Mouse (Mus musculus) midbrain, embryonic 13.5 days (tissue): ENCODE measurements around the gene Usp18. TPM values are rescaled to one million over a fixed set of nuclear protein-coding genes. Genes with fewer than 3 reads are reported as not detected.

ENCODE experiments used
- ATAC-seq: fragments of 200-750 bp; cut with Nextera tagmentation; 2 replicates; pipeline ENCODE4 v1.8.0; 2017; ENCODE audit warnings: mild to moderate bottlenecking, moderate TSS enrichment, moderate library complexity
- H3K27ac ChIP-seq: fragments of 300-500 bp; sonication (generic); 2 replicates; pipeline ENCODE4 v1.5.1; 2015; ENCODE audit warnings: inconsistent platforms, mild to moderate bottlenecking, moderate library complexity
- H3K27me3 ChIP-seq: fragments of 300-500 bp; sonication (generic); 2 replicates; pipeline ENCODE4 v1.6.1; 2015; ENCODE audit warnings: mild to moderate bottlenecking, inconsistent platforms
- H3K36me3 ChIP-seq: fragments of 300-500 bp; sonication (generic); 2 replicates; pipeline ENCODE4 v1.6.1; 2015; ENCODE audit warnings: mild to moderate bottlenecking, inconsistent platforms
- H3K4me1 ChIP-seq: fragments of 300-500 bp; sonication (generic); replicated peaks from 2 replicates; pipeline ENCODE4 v1.6.1; 2015; ENCODE audit warnings: inconsistent platforms
- H3K4me2 ChIP-seq: fragments of 300-500 bp; sonication (generic); replicated peaks from 2 replicates; pipeline ENCODE4 v1.6.1; 2015; ENCODE audit warnings: moderate library complexity, mild to moderate bottlenecking, inconsistent platforms
- H3K4me3 ChIP-seq: fragments of 300-500 bp; sonication (generic); replicated peaks from 2 replicates; pipeline ENCODE4 v1.5.1; 2015; ENCODE audit warnings: mild to moderate bottlenecking, inconsistent platforms
- H3K9ac ChIP-seq: fragments of 300-500 bp; sonication (generic); replicated peaks from 2 replicates; pipeline ENCODE4 v1.6.1; 2015; ENCODE audit warnings: mild to moderate bottlenecking, inconsistent platforms
- H3K9me3 ChIP-seq: fragments of 300-500 bp; sonication (generic); 2 replicates; pipeline ENCODE4 v1.6.1; 2016; ENCODE audit warnings: mild to moderate bottlenecking, inconsistent platforms
- WGBS: fragments of 180-500 bp; shearing (Covaris S2); methylation state at CpG from one replicate; pipeline ENCODE4 v1.1.7; 2015; 5-methylcytosine and 5-hydroxymethylcytosine counted together
- polyA plus RNA-seq: library from polyadenylated mRNA; unstranded; fragments of >200 nt; fragmentation: Nextera tagmentation; extraction: Ambion mirVana; gene quantifications from 2 replicates; pipeline ENCODE4 v1.2.1, GENCODE M21; 2015

The Usp18 gene
- polyA plus RNA-seq, 1 experiment from 2014 or later: 0.89 TPM

DNA sequence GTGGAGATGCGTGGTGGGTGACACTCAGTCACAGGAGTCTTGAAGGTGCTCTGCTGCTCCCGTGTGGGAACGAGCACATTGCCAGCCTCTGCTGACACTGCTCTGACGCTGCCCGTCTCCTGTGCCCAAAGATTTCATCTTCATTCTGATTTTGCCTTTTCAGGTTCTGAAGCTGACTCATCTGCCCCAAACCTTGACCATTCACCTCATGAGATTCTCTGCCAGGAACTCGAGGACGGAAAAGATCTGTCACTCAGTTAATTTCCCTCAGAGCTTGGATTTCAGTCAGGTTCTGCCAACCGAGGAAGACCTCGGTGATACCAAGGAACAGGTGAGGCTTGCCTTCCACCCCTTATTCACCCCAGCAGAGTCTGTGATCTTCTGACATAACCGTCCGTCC lies 16.8 kb downstream of the Usp18 start:
- no peak for ATAC-seq

GRCm38 (mm10) chr6:121270156-121270555 lies 24.4 kb downstream of the Usp18 start:
- 0 out of 2 replicates have a peak, but pooled peaks cover 4% of the 10 kb centered on the region for H3K27me3 ChIP-seq
- H3K36me3 ChIP-seq: no peaks in the 10 kb centered on the region
- WGBS: 85% methylated on average over 6 of the region's 6 CpGs
- H3K4me2 ChIP-seq: no peak overlapping the region
- no peak overlapping the region for H3K27ac ChIP-seq
- no peak overlapping the region for H3K4me3 ChIP-seq
- H3K9me3 ChIP-seq: no peaks in the 10 kb centered on the region
- no peak overlapping the region for H3K9ac ChIP-seq
- ATAC-seq: no peak
- H3K4me1 ChIP-seq: no peaks in the 10 kb centered on the region

More for the DNA sequence above, 16.8 kb downstream of the Usp18 start:
- Histone ChIP-seq H3K4me1 (no peaks in the 10 kb centered on the region), H3K4me2 (no peak overlapping the region), H3K27ac (no peak overlapping the region), H3K9me3 (no peaks in the 10 kb centered on the region), H3K36me3 (no peaks in the 10 kb centered on the region), H3K4me3 (no peak overlapping the region), H3K27me3 (no peaks in the 10 kb centered on the region), H3K9ac (no peak overlapping the region)
- 91% methylated on average over 11 of the region's 11 CpGs for WGBS

- no peak overlapping the region for H3K27ac ChIP-seq
- H3K4me1 ChIP-seq: no peaks in the 10 kb centered on the region
- H3K27me3 ChIP-seq: peaks cover 4% of the 10 kb centered on the region; the same call in 1 of the 2 replicates
- H3K4me2 ChIP-seq: peak overlapping the region; percentile 58; the same call in 1 of the 2 replicates
- ATAC-seq: peak; percentile 44
- no peaks in the 10 kb centered on the region for H3K9me3 ChIP-seq
- H3K9ac ChIP-seq: no peak overlapping the region
- no peaks in the 10 kb centered on the region for H3K36me3 ChIP-seq
- WGBS: 13% methylated on average over 4 of the region's 4 CpGs
- no peak overlapping the region for H3K4me3 ChIP-seq
These were observed 26.0 kb downstream of the Usp18 start for GRCm38 (mm10) chr6:121271707-121272074.

- WGBS: 15% methylated on average over 17 of the region's 17 CpGs
- Histone ChIP-seq H3K9ac (peak overlapping the region; percentile 49; the same call in 1 of the 2 replicates), H3K36me3 (no peaks in the 10 kb centered on the region), H3K27ac (peak overlapping the region; percentile 64), H3K27me3 (peaks cover 4% of the 10 kb centered on the region; the same call in 1 of the 2 replicates), H3K4me3 (peak overlapping the region; percentile 38), H3K4me1 (no peaks in the 10 kb centered on the region), H3K9me3 (no peaks in the 10 kb centered on the region), H3K4me2 (peak overlapping the region; percentile 58)
- ATAC-seq: peak; percentile 93
These were observed 26.5 kb downstream of the Usp18 start for GRCm38 (mm10) chr6:121272075-121272800.

DNA sequence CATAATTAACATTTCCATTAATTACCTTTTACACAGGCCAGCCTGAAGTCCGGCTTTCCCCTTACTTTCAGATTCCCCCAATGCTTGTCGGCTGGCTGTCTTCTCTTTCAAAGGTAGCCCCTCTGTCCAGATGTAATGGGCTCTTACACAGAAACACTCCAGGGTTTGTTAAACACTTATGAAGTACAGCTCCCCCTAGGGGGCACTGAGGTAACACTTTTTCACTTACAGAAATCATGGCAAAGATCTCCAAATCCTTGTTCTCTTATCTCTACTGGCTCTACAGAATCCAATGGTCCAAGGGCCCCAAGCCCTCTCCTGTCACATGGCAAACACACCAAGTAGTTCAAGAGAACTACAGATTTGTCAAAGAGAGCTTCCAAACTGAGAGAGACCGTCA lies 28.6 kb downstream of the Usp18 start:
- Histone ChIP-seq H3K36me3 (no peaks in the 10 kb centered on the region), H3K4me2 (no peak overlapping the region), H3K27me3 (peaks cover 4% of the 10 kb centered on the region; the same call in 1 of the 2 replicates), H3K27ac (no peak overlapping the region), H3K9ac (no peak overlapping the region), H3K4me3 (no peak overlapping the region), H3K4me1 (no peaks in the 10 kb centered on the region), H3K9me3 (no peaks in the 10 kb centered on the region)
- WGBS: 92% methylated on average over 3 of the region's 3 CpGs
- no peak for ATAC-seq

DNA sequence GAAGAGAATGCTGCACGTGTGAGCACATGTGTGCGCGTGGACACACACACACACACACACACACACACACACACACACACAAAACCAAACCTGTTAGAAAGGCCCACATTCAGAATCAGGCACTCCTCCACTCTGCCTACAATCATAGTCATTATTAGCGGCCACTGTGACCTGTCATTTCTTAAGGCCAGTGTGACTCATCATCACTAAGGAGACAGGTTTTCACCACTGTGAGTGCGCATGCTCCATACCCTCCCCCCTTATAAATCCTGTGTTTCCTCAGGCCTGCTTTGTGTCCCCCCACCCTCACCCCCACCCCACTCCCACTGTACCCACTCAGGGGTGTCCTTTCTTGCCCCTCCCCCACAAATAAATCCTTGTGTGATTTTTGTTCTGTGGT lies 38.4 kb downstream of the Usp18 start:
- Histone ChIP-seq H3K4me1 (no peaks in the 10 kb centered on the region), H3K27ac (no peak overlapping the region), H3K27me3 (no peaks in the 10 kb centered on the region), H3K4me3 (no peak overlapping the region), H3K9me3 (no peaks in the 10 kb centered on the region), H3K36me3 (no peaks in the 10 kb centered on the region), H3K9ac (no peak overlapping the region), H3K4me2 (no peak overlapping the region)
- no peak for ATAC-seq
- WGBS: 98% methylated on average over 5 of the region's 5 CpGs

DNA sequence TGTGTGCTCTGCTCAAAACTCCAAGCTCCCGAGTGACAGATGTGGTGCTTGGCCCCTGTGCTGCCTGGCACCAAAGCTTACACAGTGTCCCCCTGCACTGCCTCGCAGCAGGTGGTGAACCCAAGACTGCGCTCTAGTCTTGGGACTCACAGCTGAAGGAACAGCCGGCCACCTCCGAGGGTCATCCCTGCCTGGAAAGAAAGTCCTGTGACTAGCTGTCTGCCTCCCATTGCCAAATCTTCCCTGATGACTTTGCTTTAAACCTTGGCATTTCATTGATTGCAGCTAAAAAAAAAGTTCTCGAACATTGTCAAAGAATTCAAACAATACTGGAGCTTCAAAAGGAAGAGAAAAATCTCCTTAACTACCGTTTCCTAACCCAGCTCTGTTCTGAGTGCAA lies 53.6 kb downstream of the Usp18 start:
- 39% methylated on average over 7 of the region's 7 CpGs for WGBS
- H3K4me2 ChIP-seq: no peak overlapping the region

DNA sequence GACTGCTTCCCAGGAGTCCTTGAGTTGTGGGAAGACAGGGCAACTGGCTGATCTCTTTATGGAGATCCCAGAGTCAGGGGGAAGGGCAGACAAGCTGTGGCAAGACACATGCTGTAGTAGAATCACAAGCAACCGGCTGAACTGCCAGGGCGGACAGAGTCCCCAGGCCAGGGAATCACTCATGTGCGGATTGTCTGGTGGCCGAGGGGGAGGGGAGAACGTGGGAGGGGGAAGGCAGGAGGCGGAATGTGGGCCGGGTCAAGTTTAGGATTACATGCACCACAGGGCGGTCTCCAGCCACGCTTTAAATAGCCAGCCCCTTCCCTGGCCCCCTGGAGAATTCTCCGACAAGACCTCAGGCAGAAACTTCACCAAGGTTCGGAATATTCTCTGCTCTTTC lies 54.2 kb downstream of the Usp18 start, which contains the start of gene Slc6a13:
Slc6a13 (plus strand) TSS at position 274 of the 400 bp plus-strand sequence.
- no peaks in the 10 kb centered on the region for H3K36me3 ChIP-seq
- 0 out of 2 replicates have a peak within 1 kb of the TSS, but pooled peaks have one; percentile 13 for H3K4me2 ChIP-seq
- ATAC-seq: no peak
- H3K4me3 ChIP-seq: no peak within 1 kb of the TSS
- WGBS: 1% methylated on average over 11 of the region's 11 CpGs
- H3K27ac ChIP-seq: no peak within 1 kb of the TSS
- peak within 1 kb of the TSS; percentile 14; the same call in 1 of the 2 replicates for H3K9ac ChIP-seq
- no peaks in the 10 kb centered on the region for H3K9me3 ChIP-seq
- 0 out of 2 replicates have a peak, but pooled peaks cover 7% of the 10 kb centered on the region for H3K27me3 ChIP-seq
- peaks cover 7% of the 10 kb centered on the region for H3K4me1 ChIP-seq

More for the DNA sequence above, 53.6 kb downstream of the Usp18 start:
- Histone ChIP-seq H3K4me1 (peaks cover 7% of the 10 kb centered on the region), H3K36me3 (no peaks in the 10 kb centered on the region), H3K27me3 (0 out of 2 replicates have a peak, but pooled peaks cover 7% of the 10 kb centered on the region), H3K9me3 (no peaks in the 10 kb centered on the region), H3K4me3 (no peak overlapping the region), H3K27ac (no peak overlapping the region), H3K9ac (no peak overlapping the region)
- no peak for ATAC-seq

- H3K4me2 ChIP-seq: no peak overlapping the region
- 70% methylated on average over 9 of the region's 9 CpGs for WGBS
- H3K9ac ChIP-seq: no peak overlapping the region
- H3K9me3 ChIP-seq: no peaks in the 10 kb centered on the region
- H3K36me3 ChIP-seq: no peaks in the 10 kb centered on the region
- H3K27me3 ChIP-seq: 0 out of 2 replicates have a peak, but pooled peaks cover 7% of the 10 kb centered on the region
- H3K4me1 ChIP-seq: peaks cover 7% of the 10 kb centered on the region
- ATAC-seq: no peak
- H3K4me3 ChIP-seq: no peak overlapping the region
- H3K27ac ChIP-seq: no peak overlapping the region
These were observed 54.8 kb downstream of the Usp18 start for GRCm38 (mm10) chr6:121300504-121300903.

- WGBS: 64% methylated on average over 10 of the region's 10 CpGs
- no peak overlapping the region for H3K27ac ChIP-seq
- H3K4me1 ChIP-seq: peaks cover 7% of the 10 kb centered on the region
- H3K9me3 ChIP-seq: no peaks in the 10 kb centered on the region
- no peak overlapping the region for H3K4me3 ChIP-seq
- H3K27me3 ChIP-seq: 0 out of 2 replicates have a peak, but pooled peaks cover 7% of the 10 kb centered on the region
- no peak for ATAC-seq
- H3K9ac ChIP-seq: no peak overlapping the region
- no peak overlapping the region for H3K4me2 ChIP-seq
- H3K36me3 ChIP-seq: no peaks in the 10 kb centered on the region
These were observed 57.9 kb downstream of the Usp18 start for GRCm38 (mm10) chr6:121303466-121304220.

DNA sequence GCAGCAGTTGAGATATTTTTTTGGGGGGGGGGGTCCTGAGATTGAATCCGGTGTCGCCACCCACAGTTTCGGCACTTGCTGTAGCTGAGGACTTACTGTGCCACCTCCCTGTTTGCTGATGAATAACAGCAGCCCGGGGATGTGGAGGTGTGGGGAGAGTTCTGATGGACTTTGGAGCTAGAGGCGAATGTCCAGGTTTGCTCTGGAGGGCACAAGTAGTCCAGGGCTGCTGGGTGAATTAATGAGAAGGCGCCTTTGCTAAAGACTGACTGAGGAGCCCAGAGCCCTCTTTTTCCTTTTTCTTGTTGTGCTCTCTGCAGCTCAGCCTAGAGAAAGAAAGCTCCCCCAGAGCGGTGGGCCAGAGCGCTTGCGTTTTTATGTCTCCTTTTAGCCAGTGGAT lies 58.9 kb downstream of the Usp18 start:
- Histone ChIP-seq H3K27me3 (0 out of 2 replicates have a peak, but pooled peaks cover 7% of the 10 kb centered on the region), H3K27ac (no peak overlapping the region), H3K9me3 (no peaks in the 10 kb centered on the region), H3K36me3 (no peaks in the 10 kb centered on the region), H3K9ac (no peak overlapping the region), H3K4me3 (no peak overlapping the region), H3K4me2 (no peak overlapping the region), H3K4me1 (peaks cover 7% of the 10 kb centered on the region)
- WGBS: 84% methylated on average over 9 of the region's 9 CpGs
- ATAC-seq: no peak

DNA sequence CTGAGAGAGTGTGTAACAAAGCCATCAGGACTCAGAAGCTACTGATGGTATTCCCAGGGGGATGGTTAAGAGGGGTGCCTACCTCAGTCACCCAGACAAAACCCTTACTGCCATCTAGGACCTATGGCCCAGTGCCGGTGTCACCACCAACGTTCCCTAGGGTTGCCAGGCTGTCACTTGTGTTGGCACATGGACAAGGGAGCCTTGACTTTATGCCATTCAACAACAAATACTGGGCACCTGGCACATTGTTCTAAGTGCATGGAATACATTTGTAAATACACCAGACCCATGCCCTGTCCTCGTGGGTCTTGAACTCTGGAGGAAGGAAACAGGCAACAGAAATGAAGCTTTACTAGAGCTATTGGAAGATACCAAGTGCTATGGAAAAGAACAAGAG lies 59.9 kb downstream of the Usp18 start:
- ATAC-seq: no peak

More for the DNA sequence above, 59.9 kb downstream of the Usp18 start:
- 0 out of 2 replicates have a peak, but pooled peaks cover 4% of the 10 kb centered on the region for H3K27me3 ChIP-seq
- H3K9me3 ChIP-seq: no peaks in the 10 kb centered on the region
- no peak overlapping the region for H3K9ac ChIP-seq
- no peaks in the 10 kb centered on the region for H3K4me1 ChIP-seq
- no peak overlapping the region for H3K4me3 ChIP-seq
- H3K4me2 ChIP-seq: no peak overlapping the region
- H3K27ac ChIP-seq: no peak overlapping the region
- no peaks in the 10 kb centered on the region for H3K36me3 ChIP-seq
- 92% methylated on average over 3 of the region's 3 CpGs for WGBS
